ENCODE assay signal across 8 mouse cellular contexts in the genomic region with DNA sequence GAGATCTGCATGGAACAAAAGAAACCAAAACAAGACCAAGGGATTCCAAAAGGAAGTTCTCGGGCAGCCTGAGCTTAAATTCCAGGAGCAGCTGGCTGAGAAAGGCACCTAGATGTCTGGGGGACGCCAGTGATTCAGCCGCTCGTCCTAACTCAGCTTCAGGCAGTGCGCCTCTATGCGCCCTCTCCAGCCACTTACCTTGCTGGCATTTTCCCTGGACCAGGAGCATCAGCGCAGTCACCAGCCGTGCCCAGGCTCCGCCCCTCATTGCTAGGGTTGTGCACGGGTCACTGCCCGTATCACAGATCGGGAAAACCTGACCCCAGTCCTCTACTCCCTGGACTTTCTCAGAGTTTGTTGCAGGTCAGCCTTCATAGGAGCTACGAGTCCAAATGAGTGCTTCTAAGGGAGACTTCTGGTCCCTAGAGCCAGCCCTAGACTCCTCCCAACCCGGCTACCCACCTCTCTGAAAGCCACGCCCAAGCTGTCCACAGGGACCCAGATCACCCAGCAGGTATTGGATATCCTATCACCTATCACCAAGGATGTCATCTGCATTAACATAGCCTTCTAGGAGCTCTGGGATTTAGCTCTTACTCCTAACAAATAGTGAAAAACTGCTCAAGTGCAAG. TPM values are rescaled to one million over a fixed set of nuclear protein-coding genes. Genes with fewer than 3 reads are reported as not detected.
DNase-seq lines count a peak whose midpoint lies in the region; ATAC-seq and TF ChIP-seq lines count a peak whose summit lies in the region.
"Had no signal": no experiment of that assay in that cellular context is flagged by ENCODE, and none has a peak within 500 bp of the region (broad histone marks: within the 10 kb centered on the region; RNA-seq: fewer than 3 reads in every experiment).

A gene (minus strand): TSS at position 370 of the 632 bp plus-strand sequence.

- no peak for TF ChIP-seq EP300 in stomach, postnatal 0 days (optimal IDR thresholded peaks at IDR 0.05)

- no peak within 1 kb of the TSS for H3K27ac ChIP-seq in lung, embryonic 16.5 days (ENCODE audit: low read length)
- H3K27ac ChIP-seq in forebrain, embryonic 14.5 days (ENCODE audit: low read depth, low read length), result no peak within 1 kb of the TSS
- no peak within 1 kb of the TSS for H3K27ac ChIP-seq in limb, embryonic 13.5 days
- no peak within 1 kb of the TSS for H3K27ac ChIP-seq in stomach, postnatal 0 days (replicated peaks)
- H3K27ac ChIP-seq: liver, embryonic 14.5 days had no signal

- WGBS in lung, embryonic 16.5 days, result 29% methylated on average over 15 of the region's 15 CpGs
- 36% methylated on average over 15 of the region's 15 CpGs for WGBS in forebrain, embryonic 14.5 days
- 30% methylated on average over 15 of the region's 15 CpGs for WGBS in limb, embryonic 13.5 days
- WGBS in stomach, postnatal 0 days, result 37% methylated on average over 15 of the region's 15 CpGs

- H3K4me2 ChIP-seq in lung, embryonic 16.5 days (ENCODE audit: low read depth, low read length), result peak within 1 kb of the TSS; percentile 61
- peak within 1 kb of the TSS; percentile 29 for H3K4me2 ChIP-seq in forebrain, embryonic 14.5 days (ENCODE audit: low read length)
- peak within 1 kb of the TSS; percentile 63 for H3K4me2 ChIP-seq in limb, embryonic 13.5 days (replicated peaks)
- H3K4me2 ChIP-seq in stomach, postnatal 0 days (replicated peaks; ENCODE audit: low read depth), result peak within 1 kb of the TSS; percentile 39

- H3K9me3 ChIP-seq in lung, embryonic 16.5 days (ENCODE audit: control insufficient read depth, low read length), result no peaks in the 10 kb centered on the region
- H3K9me3 ChIP-seq in forebrain, embryonic 14.5 days (replicated peaks; ENCODE audit: control insufficient read depth, low read length), result no peaks in the 10 kb centered on the region
- no peaks in the 10 kb centered on the region for H3K9me3 ChIP-seq in limb, embryonic 13.5 days
- no peaks in the 10 kb centered on the region for H3K9me3 ChIP-seq in stomach, postnatal 0 days (ENCODE audit: control insufficient read depth, low read length)

- H3K27me3 ChIP-seq in lung, embryonic 16.5 days (ENCODE audit: control insufficient read depth, insufficient read depth, low read depth, low read length), result no peaks in the 10 kb centered on the region
- H3K27me3 ChIP-seq in forebrain, embryonic 14.5 days (replicated peaks; ENCODE audit: control insufficient read depth, insufficient read depth, low read length), result no peaks in the 10 kb centered on the region
- no peaks in the 10 kb centered on the region for H3K27me3 ChIP-seq in limb, embryonic 13.5 days
- H3K27me3 ChIP-seq in stomach, postnatal 0 days (ENCODE audit: control insufficient read depth, insufficient read depth, low read length), result no peaks in the 10 kb centered on the region

- no peak for DNase-seq in lung, postnatal 36 days
- DNase-seq in forebrain, embryonic 14.5 days (ENCODE audit: low spot score), result no peak
- DNase-seq in stomach, postnatal 0 days (ENCODE audit: low spot score), result peak; percentile 14
- no peak for DNase-seq in natural killer cell, adult 2 months (ENCODE audit: low spot score in 2 of 2)

- ATAC-seq in lung, embryonic 16.5 days (ENCODE audit: low read depth), result no peak
- no peak for ATAC-seq in forebrain, embryonic 14.5 days
- no peak; the same call in 1 of the 2 replicates for ATAC-seq in limb, embryonic 13.5 days (ENCODE audit: low FRiP score, low read depth)
- ATAC-seq in stomach, postnatal 0 days (ENCODE audit: low FRiP score, low TSS enrichment), result no peak
- ATAC-seq in megakaryocyte-erythroid progenitor cell, adult 5-6 weeks (replicated peaks; ENCODE audit: low FRiP score, low TSS enrichment, poor library complexity, severe bottlenecking), result no peak

- no peak for TF ChIP-seq CTCF in stomach, postnatal 0 days (IDR thresholded peaks at IDR 0.05; ENCODE audit: low read depth)

- no peaks in the 10 kb centered on the region for H3K36me3 ChIP-seq in lung, embryonic 16.5 days (ENCODE audit: control insufficient read depth, insufficient read depth, low read length)
- no peaks in the 10 kb centered on the region for H3K36me3 ChIP-seq in forebrain, embryonic 14.5 days (ENCODE audit: control insufficient read depth, insufficient read depth, low read length)
- H3K36me3 ChIP-seq in limb, embryonic 13.5 days, result no peaks in the 10 kb centered on the region
- H3K36me3 ChIP-seq in stomach, postnatal 0 days (ENCODE audit: control insufficient read depth, insufficient read depth, low read length), result no peaks in the 10 kb centered on the region

- no peak within 1 kb of the TSS for H3K9ac ChIP-seq in lung, embryonic 16.5 days (ENCODE audit: low read length)
- no peak within 1 kb of the TSS for H3K9ac ChIP-seq in forebrain, embryonic 14.5 days (ENCODE audit: low read length)
- H3K9ac ChIP-seq in limb, embryonic 13.5 days, result no peak within 1 kb of the TSS
- H3K9ac ChIP-seq in stomach, postnatal 0 days (ENCODE audit: low read length), result no peak within 1 kb of the TSS
- H3K9ac ChIP-seq: liver, embryonic 14.5 days had no signal

- 0 out of 2 replicates have a peak, but pooled peaks cover 3% of the 10 kb centered on the region for H3K4me1 ChIP-seq in lung, embryonic 16.5 days (replicated peaks; ENCODE audit: control insufficient read depth, insufficient read depth, low read length)
- H3K4me1 ChIP-seq in forebrain, embryonic 14.5 days (ENCODE audit: control insufficient read depth, insufficient read depth, low read length), result no peaks in the 10 kb centered on the region; the same call in 1 of the 2 replicates
- H3K4me1 ChIP-seq in limb, embryonic 13.5 days, result no peaks in the 10 kb centered on the region
- no peaks in the 10 kb centered on the region for H3K4me1 ChIP-seq in stomach, postnatal 0 days (replicated peaks; ENCODE audit: control insufficient read depth, insufficient read depth)

- H3K4me3 ChIP-seq in lung, embryonic 16.5 days (ENCODE audit: low read length), result peak within 1 kb of the TSS; percentile 40
- H3K4me3 ChIP-seq in forebrain, embryonic 14.5 days (ENCODE audit: low read depth, low read length), result no peak within 1 kb of the TSS
- peak within 1 kb of the TSS; percentile 30 for H3K4me3 ChIP-seq in limb, embryonic 13.5 days
- no peak within 1 kb of the TSS; the same call in 1 of the 2 replicates for H3K4me3 ChIP-seq in stomach, postnatal 0 days (ENCODE audit: low read depth, low read length)

RNA-seq across cellular contexts. Expression of the gene that starts here (rescaled TPM):
- polyA plus RNA-seq in lung, embryonic 16.5 days (2015; fragmentation: Nextera tagmentation; extraction: Ambion mirVana), result 0.04 TPM in 1 of 2 replicates, not detected in the other
- polyA plus RNA-seq in forebrain, embryonic 14.5 days (2014; fragmentation: Nextera tagmentation; extraction: Ambion mirVana), result not detected in 2 replicates
- 0.11 and 0.39 TPM in 2 replicates for polyA plus RNA-seq in limb, embryonic 13.5 days (2015; fragmentation: Nextera tagmentation; extraction: Ambion mirVana)
- 0.02 TPM in 1 of 2 replicates, not detected in the other for polyA plus RNA-seq in stomach, postnatal 0 days (2015; fragmentation: Nextera tagmentation; extraction: Ambion mirVana)
- total RNA-seq in megakaryocyte-erythroid progenitor cell, adult 5-6 weeks (2014; fragmentation: Nextera tagmentation), result not detected in 2 replicates
- total RNA-seq in megakaryocyte-erythroid progenitor cell, adult 5-6 weeks (2017), result not detected in 2 replicates
- polyA plus RNA-seq: liver, embryonic 14.5 days had no signal

Comparison
In these comparisons a context has a peak if more than half of its experiments do, and no peak if none do; other contexts are left out.
1. Peak in DNase-seq and H3K4me2 ChIP-seq in stomach, postnatal 0 days; RNA of the gene not detected or under 1 TPM.
2. H3K4me3 ChIP-seq: peak in lung, embryonic 16.5 days (single experiment) and limb, embryonic 13.5 days (single experiment); none in forebrain, embryonic 14.5 days (single experiment) and stomach, postnatal 0 days (single experiment).
3. Peak in every context shown above with its lines, with median percentiles within 50 percentile points of each other: H3K4me2 ChIP-seq.